Mouse (Mus musculus): ENCODE results near the gene Gpr27. TPM values are rescaled to one million over a fixed set of nuclear protein-coding genes. Genes with fewer than 3 reads are reported as not detected.

The Gpr27 gene
- 0.23 and 0.39 TPM in 2 replicates for polyA plus RNA-seq (2016; fragmentation: Nextera tagmentation; extraction: Ambion mirVana)

DNA sequence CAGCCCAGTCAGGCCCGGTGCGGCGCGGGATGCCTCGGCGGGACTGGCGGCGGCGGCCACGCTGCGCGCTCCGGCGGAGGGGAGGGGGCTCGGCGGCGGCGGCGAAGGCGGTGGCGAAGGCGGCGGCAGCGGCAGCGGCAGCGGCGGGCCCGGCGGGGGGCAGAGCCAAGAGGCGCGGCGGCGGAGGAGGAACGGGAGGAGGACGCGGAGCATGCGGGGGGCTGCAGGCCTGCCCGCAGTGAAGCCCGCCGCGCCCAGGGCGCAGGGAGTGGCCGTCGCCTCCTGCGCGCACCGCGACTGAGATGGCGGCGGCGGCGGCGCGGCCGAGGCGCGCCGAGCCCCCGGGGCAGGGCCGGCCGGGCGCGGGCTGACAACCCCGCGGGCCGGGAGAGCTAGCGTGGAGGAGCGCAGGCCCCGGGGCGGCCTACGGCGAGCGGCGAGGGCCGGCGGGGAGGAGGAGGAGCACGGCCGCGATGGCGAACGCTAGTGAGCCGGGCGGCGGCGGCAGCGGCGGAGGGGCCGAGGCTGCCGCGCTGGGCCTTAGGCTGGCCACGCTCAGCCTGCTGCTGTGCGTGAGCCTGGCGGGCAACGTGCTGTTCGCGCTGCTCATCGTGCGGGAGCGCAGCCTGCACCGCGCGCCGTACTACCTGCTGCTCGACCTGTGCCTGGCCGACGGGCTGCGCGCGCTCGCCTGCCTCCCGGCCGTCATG lies at the start of gene Gpr27:
Gpr27 (plus strand) TSS at position 474 of the 710 bp plus-strand sequence.
- 0 out of 2 replicates have a peak, but pooled peaks cover 3% of the 10 kb centered on the region for H3K4me1 ChIP-seq
- H3K9me3 ChIP-seq (replicated peaks), result no peaks in the 10 kb centered on the region
- H3K9ac ChIP-seq, result no peak within 1 kb of the TSS
- WGBS (ENCODE audit: insufficient replicate concordance), result under 1% methylated on average over 87 of the region's 112 CpGs
- peaks cover 90% of the 10 kb centered on the region for H3K27me3 ChIP-seq (replicated peaks)
- H3K4me3 ChIP-seq, result peak within 1 kb of the TSS; percentile 55
- no peak within 1 kb of the TSS for H3K27ac ChIP-seq
- H3K36me3 ChIP-seq, result no peaks in the 10 kb centered on the region
- no peak for ATAC-seq
- peak within 1 kb of the TSS; percentile 70 for H3K4me2 ChIP-seq

- Histone ChIP-seq H3K9me3 (replicated peaks) (no peaks in the 10 kb centered on the region), H3K27me3 (replicated peaks) (no peaks in the 10 kb centered on the region), H3K36me3 (no peaks in the 10 kb centered on the region), H3K9ac (no peak overlapping the region), H3K4me2 (no peak overlapping the region), H3K4me3 (no peak overlapping the region), H3K27ac (no peak overlapping the region), H3K4me1 (0 out of 2 replicates have a peak, but pooled peaks cover 7% of the 10 kb centered on the region)
- WGBS (ENCODE audit: insufficient replicate concordance), result 51% methylated on average over 10 of the region's 10 CpGs
- no peak for ATAC-seq
These were observed 48.9 kb upstream of the Gpr27 start for GRCm38 (mm10) chr6:99643439-99644199.

GRCm38 (mm10) chr6:99644386-99644785 lies 48.1 kb upstream of the Gpr27 start:
- 0 out of 2 replicates have a peak, but pooled peaks cover 7% of the 10 kb centered on the region for H3K4me1 ChIP-seq
- H3K4me3 ChIP-seq, result no peak overlapping the region
- no peak overlapping the region for H3K27ac ChIP-seq
- no peak overlapping the region for H3K9ac ChIP-seq
- no peaks in the 10 kb centered on the region for H3K9me3 ChIP-seq (replicated peaks)
- ATAC-seq, result no peak
- no peaks in the 10 kb centered on the region for H3K36me3 ChIP-seq
- H3K4me2 ChIP-seq, result no peak overlapping the region
- H3K27me3 ChIP-seq (replicated peaks), result no peaks in the 10 kb centered on the region
- 58% methylated on average over 5 of the region's 5 CpGs for WGBS (ENCODE audit: insufficient replicate concordance)

GRCm38 (mm10) chr6:99644876-99645275 lies 47.6 kb upstream of the Gpr27 start:
- Histone ChIP-seq H3K4me1 (0 out of 2 replicates have a peak, but pooled peaks cover 7% of the 10 kb centered on the region), H3K9me3 (replicated peaks) (no peaks in the 10 kb centered on the region), H3K27me3 (replicated peaks) (no peaks in the 10 kb centered on the region), H3K4me3 (no peak overlapping the region), H3K36me3 (no peaks in the 10 kb centered on the region), H3K27ac (no peak overlapping the region), H3K9ac (no peak overlapping the region), H3K4me2 (no peak overlapping the region)
- 62% methylated on average over 5 of the region's 5 CpGs for WGBS (ENCODE audit: insufficient replicate concordance)
- ATAC-seq, result no peak

DNA sequence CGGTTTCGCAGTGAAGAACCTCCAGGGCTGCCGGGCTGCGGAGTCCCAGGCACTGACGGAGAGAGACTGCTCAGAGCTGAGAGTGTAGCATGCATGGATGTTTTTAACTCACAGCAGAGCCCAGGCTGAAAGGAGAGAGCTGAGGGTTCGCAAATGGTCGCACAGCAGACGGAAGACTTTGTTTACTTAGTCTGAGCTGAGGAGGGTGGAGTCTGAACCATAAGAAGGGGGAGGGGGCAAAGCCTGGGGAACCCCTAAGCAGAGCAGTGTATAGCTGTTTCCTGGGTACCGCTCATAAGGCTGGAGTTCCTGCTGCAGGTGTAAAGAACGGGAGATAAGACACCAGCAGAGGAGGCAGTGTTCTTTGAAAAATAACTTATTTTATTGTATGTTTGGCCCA lies 46.1 kb upstream of the Gpr27 start:
- Histone ChIP-seq H3K36me3 (no peaks in the 10 kb centered on the region), H3K27me3 (replicated peaks) (no peaks in the 10 kb centered on the region), H3K9me3 (replicated peaks) (no peaks in the 10 kb centered on the region), H3K27ac (no peak overlapping the region), H3K4me2 (no peak overlapping the region), H3K9ac (no peak overlapping the region), H3K4me3 (no peak overlapping the region), H3K4me1 (0 out of 2 replicates have a peak, but pooled peaks cover 7% of the 10 kb centered on the region)
- WGBS (ENCODE audit: insufficient replicate concordance), result 59% methylated on average over 10 of the region's 10 CpGs
- ATAC-seq, result no peak

- H3K9ac ChIP-seq, result no peak overlapping the region
- no peak for ATAC-seq
- no peaks in the 10 kb centered on the region for H3K27me3 ChIP-seq (replicated peaks)
- no peaks in the 10 kb centered on the region for H3K9me3 ChIP-seq (replicated peaks)
- no peaks in the 10 kb centered on the region for H3K36me3 ChIP-seq
- no peak overlapping the region for H3K4me2 ChIP-seq
- no peak overlapping the region for H3K4me3 ChIP-seq
- WGBS (ENCODE audit: insufficient replicate concordance), result 23% methylated on average over 2 of the region's 2 CpGs
- 0 out of 2 replicates have a peak, but pooled peaks cover 7% of the 10 kb centered on the region for H3K4me1 ChIP-seq
- no peak overlapping the region for H3K27ac ChIP-seq
These were observed 43.2 kb upstream of the Gpr27 start for GRCm38 (mm10) chr6:99649307-99649706.

DNA sequence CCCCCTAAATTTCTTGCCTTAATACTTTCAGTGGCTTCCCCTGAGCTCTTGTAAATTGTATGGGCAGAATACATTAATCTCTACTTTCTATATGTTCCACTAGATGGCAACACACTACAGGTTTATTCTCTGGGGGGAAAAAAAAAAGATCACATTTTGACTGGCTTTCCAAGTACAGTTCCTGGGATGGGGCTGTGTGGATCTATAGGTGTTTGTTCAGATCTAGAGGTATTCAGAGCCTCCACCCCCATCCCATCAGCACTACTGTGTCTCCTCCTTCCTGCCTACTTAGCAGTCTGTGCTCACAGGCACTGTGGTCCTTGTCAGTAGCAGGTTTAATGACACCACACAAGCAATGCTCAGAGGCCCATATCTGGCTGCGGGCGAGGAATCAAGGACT lies 40.1 kb upstream of the Gpr27 start:
- no peak for ATAC-seq
- Histone ChIP-seq H3K9ac (no peak overlapping the region), H3K4me1 (no peaks in the 10 kb centered on the region), H3K9me3 (replicated peaks) (no peaks in the 10 kb centered on the region), H3K4me2 (no peak overlapping the region), H3K27me3 (replicated peaks) (no peaks in the 10 kb centered on the region), H3K27ac (no peak overlapping the region), H3K36me3 (no peaks in the 10 kb centered on the region), H3K4me3 (no peak overlapping the region)
- 55% methylated on average over 2 of the region's 2 CpGs for WGBS (ENCODE audit: insufficient replicate concordance)

DNA sequence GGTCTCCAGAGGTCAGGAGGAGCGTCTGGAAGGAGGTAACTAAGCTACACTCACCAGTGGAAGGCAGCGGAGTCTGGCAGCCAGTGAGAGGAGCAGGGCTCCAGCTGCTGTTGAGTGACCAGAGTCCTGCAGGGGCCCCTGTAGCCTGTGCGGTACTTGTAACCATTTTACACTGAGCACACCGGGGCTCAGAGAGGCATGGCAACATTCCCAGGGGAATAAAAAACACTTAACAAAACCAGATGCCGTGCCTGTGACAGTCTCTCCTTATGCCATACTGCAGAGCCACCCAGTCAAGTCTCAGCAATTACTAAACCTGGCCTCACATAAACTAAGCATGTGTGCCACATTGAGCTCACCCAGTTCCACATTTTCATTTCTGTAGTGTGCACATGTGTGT lies 38.1 kb upstream of the Gpr27 start:
- no peaks in the 10 kb centered on the region for H3K27me3 ChIP-seq (replicated peaks)
- no peaks in the 10 kb centered on the region for H3K9me3 ChIP-seq (replicated peaks)
- H3K9ac ChIP-seq, result no peak overlapping the region
- H3K4me3 ChIP-seq, result no peak overlapping the region
- no peak for ATAC-seq
- no peak overlapping the region for H3K27ac ChIP-seq
- no peaks in the 10 kb centered on the region for H3K36me3 ChIP-seq
- H3K4me1 ChIP-seq, result no peaks in the 10 kb centered on the region
- 70% methylated on average over 5 of the region's 5 CpGs for WGBS (ENCODE audit: insufficient replicate concordance)
- no peak overlapping the region for H3K4me2 ChIP-seq

GRCm38 (mm10) chr6:99655488-99655887 lies 37.0 kb upstream of the Gpr27 start:
- no peaks in the 10 kb centered on the region for H3K27me3 ChIP-seq (replicated peaks)
- 17% methylated on average over 7 of the region's 7 CpGs for WGBS (ENCODE audit: insufficient replicate concordance)
- H3K4me3 ChIP-seq, result no peak overlapping the region
- H3K27ac ChIP-seq, result no peak overlapping the region
- no peak for ATAC-seq
- H3K4me2 ChIP-seq, result peak overlapping the region; percentile 31; the same call in 1 of the 2 replicates
- no peaks in the 10 kb centered on the region for H3K9me3 ChIP-seq (replicated peaks)
- H3K36me3 ChIP-seq, result no peaks in the 10 kb centered on the region
- H3K9ac ChIP-seq, result no peak overlapping the region
- no peaks in the 10 kb centered on the region for H3K4me1 ChIP-seq

DNA sequence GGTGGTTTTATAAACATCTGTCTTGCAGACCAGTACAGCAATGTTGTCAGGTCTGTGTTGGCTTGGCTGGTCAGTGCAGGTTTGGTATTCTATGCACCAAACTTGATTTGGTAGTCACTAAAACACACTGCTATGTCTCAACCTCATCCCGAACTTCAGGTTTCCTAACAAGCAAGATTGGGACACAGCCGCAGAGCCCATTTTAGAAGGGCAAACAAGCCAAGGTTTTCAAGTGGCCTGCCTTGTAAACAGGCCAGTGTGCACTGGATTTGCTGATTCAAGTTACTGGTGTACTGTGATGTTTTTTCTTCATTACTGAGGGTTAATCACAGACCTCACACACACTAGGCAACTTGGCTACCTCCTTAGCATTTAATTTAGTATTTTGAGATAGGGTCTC lies 36.4 kb upstream of the Gpr27 start:
- WGBS (ENCODE audit: insufficient replicate concordance), result 54% methylated on average over 2 of the region's 2 CpGs

GRCm38 (mm10) chr6:99658586-99658985 lies 33.9 kb upstream of the Gpr27 start:
- no peaks in the 10 kb centered on the region for H3K36me3 ChIP-seq
- no peaks in the 10 kb centered on the region for H3K9me3 ChIP-seq (replicated peaks)
- ATAC-seq, result no peak
- no peak overlapping the region for H3K4me3 ChIP-seq
- H3K4me1 ChIP-seq, result no peaks in the 10 kb centered on the region
- H3K9ac ChIP-seq, result no peak overlapping the region
- no peak overlapping the region for H3K4me2 ChIP-seq
- no peak overlapping the region for H3K27ac ChIP-seq
- peaks cover 4% of the 10 kb centered on the region; the same call in 1 of the 2 replicates for H3K27me3 ChIP-seq (replicated peaks)
- WGBS (ENCODE audit: insufficient replicate concordance), result 62% methylated on average over 10 of the region's 10 CpGs

More for the DNA sequence above, 36.4 kb upstream of the Gpr27 start:
- Histone ChIP-seq H3K4me2 (peak overlapping the region; percentile 31; the same call in 1 of the 2 replicates), H3K4me1 (no peaks in the 10 kb centered on the region), H3K9ac (no peak overlapping the region), H3K4me3 (no peak overlapping the region), H3K27me3 (replicated peaks) (no peaks in the 10 kb centered on the region), H3K27ac (no peak overlapping the region), H3K9me3 (replicated peaks) (no peaks in the 10 kb centered on the region), H3K36me3 (no peaks in the 10 kb centered on the region)
- no peak for ATAC-seq

GRCm38 (mm10) chr6:99660443-99660842 lies 32.0 kb upstream of the Gpr27 start:
- H3K36me3 ChIP-seq, result no peaks in the 10 kb centered on the region
- 34% methylated on average over 3 of the region's 3 CpGs for WGBS (ENCODE audit: insufficient replicate concordance)
- no peak overlapping the region for H3K4me3 ChIP-seq
- no peak overlapping the region for H3K9ac ChIP-seq
- 0 out of 2 replicates have a peak, but pooled peaks cover 2% of the 10 kb centered on the region for H3K4me1 ChIP-seq
- H3K4me2 ChIP-seq, result no peak overlapping the region
- H3K9me3 ChIP-seq (replicated peaks), result no peaks in the 10 kb centered on the region
- no peak overlapping the region for H3K27ac ChIP-seq
- H3K27me3 ChIP-seq (replicated peaks), result peaks cover 22% of the 10 kb centered on the region
- ATAC-seq, result no peak

Measured in liver, embryonic 12.5 days (tissue).